Mouse (Mus musculus): ENCODE measurements around the gene Gm20403. TPM values are rescaled to one million over a fixed set of nuclear protein-coding genes. Genes with fewer than 3 reads are reported as not detected.
A peak's percentile ranks its signal among the peaks of the same experiment; 100 is the strongest.
"Not testable (repeated sequence)": the region's sequence is repeated elsewhere in the genome, so short reads cannot be mapped to it uniquely, and the experiment has no call there.

The Gm20403 gene
- polyA plus RNA-seq, 1 experiment from 2014 or later, result not detected

GRCm38 (mm10) chr12:54965532-54966160 lies 20.7 kb downstream of the Gm20403 start:
- Histone ChIP-seq H3K4me2 (no peak overlapping the region), H3K36me3 (peaks cover 71% of the 10 kb centered on the region), H3K4me3 (replicated peaks) (no peak overlapping the region), H3K9ac (no peak overlapping the region), H3K9me3 (replicated peaks) (no peaks in the 10 kb centered on the region), H3K27me3 (no peaks in the 10 kb centered on the region), H3K27ac (no peak overlapping the region), H3K4me1 (replicated peaks) (peaks cover 18% of the 10 kb centered on the region)
- ATAC-seq (ENCODE audit: low read depth) (no peak), DNase-seq (no peak)
- 87% methylated on average over 4 of the region's 4 CpGs for WGBS (ENCODE audit: insufficient replicate concordance)

GRCm38 (mm10) chr12:54959569-54959968 lies 26.8 kb downstream of the Gm20403 start:
- H3K4me1 ChIP-seq (replicated peaks), result peaks cover 32% of the 10 kb centered on the region
- H3K4me3 ChIP-seq (replicated peaks), result no peak overlapping the region
- no peaks in the 10 kb centered on the region for H3K9me3 ChIP-seq (replicated peaks)
- no peak overlapping the region for H3K4me2 ChIP-seq
- no peak for ATAC-seq (ENCODE audit: low read depth)
- peaks cover 51% of the 10 kb centered on the region for H3K36me3 ChIP-seq
- DNase-seq, result no peak
- H3K9ac ChIP-seq, result no peak overlapping the region
- H3K27ac ChIP-seq, result no peak overlapping the region
- 52% methylated on average over 2 of the region's 2 CpGs for WGBS (ENCODE audit: insufficient replicate concordance)
- H3K27me3 ChIP-seq, result no peaks in the 10 kb centered on the region

- no peak overlapping the region for H3K4me3 ChIP-seq (replicated peaks)
- DNase-seq (no peak), ATAC-seq (ENCODE audit: low read depth) (no peak)
- H3K27ac ChIP-seq, result no peak overlapping the region
- H3K27me3 ChIP-seq, result no peaks in the 10 kb centered on the region
- no peak overlapping the region for H3K4me2 ChIP-seq
- no peaks in the 10 kb centered on the region for H3K9me3 ChIP-seq (replicated peaks)
- H3K36me3 ChIP-seq, result peaks cover 51% of the 10 kb centered on the region
- no peak overlapping the region for H3K9ac ChIP-seq
- WGBS (ENCODE audit: insufficient replicate concordance), result 46% methylated on average over 2 of the region's 2 CpGs
- H3K4me1 ChIP-seq (replicated peaks), result peaks cover 32% of the 10 kb centered on the region
Observed at GRCm38 (mm10) chr12:54956974-54957373, 29.4 kb downstream of the Gm20403 start.

- Histone ChIP-seq H3K4me3 (replicated peaks) (no peak overlapping the region), H3K4me1 (replicated peaks) (peaks cover 29% of the 10 kb centered on the region), H3K27ac (no peak overlapping the region), H3K27me3 (no peaks in the 10 kb centered on the region), H3K36me3 (peaks cover 53% of the 10 kb centered on the region), H3K9me3 (replicated peaks) (no peaks in the 10 kb centered on the region), H3K9ac (no peak overlapping the region), H3K4me2 (no peak overlapping the region)
- WGBS (ENCODE audit: insufficient replicate concordance), result 75% methylated on average over 4 of the region's 4 CpGs
- DNase-seq (no peak), ATAC-seq (ENCODE audit: low read depth) (no peak)
Observed at GRCm38 (mm10) chr12:54956457-54956856, 29.9 kb downstream of the Gm20403 start.

- Histone ChIP-seq H3K4me2 (no peak overlapping the region), H3K9ac (no peak overlapping the region), H3K27me3 (no peaks in the 10 kb centered on the region), H3K4me3 (replicated peaks) (no peak overlapping the region), H3K9me3 (replicated peaks) (no peaks in the 10 kb centered on the region), H3K36me3 (peaks cover 61% of the 10 kb centered on the region), H3K4me1 (replicated peaks) (no peaks in the 10 kb centered on the region; the same call in 1 of the 2 replicates), H3K27ac (no peak overlapping the region)
- DNase-seq (no peak), ATAC-seq (ENCODE audit: low read depth) (no peak)
- 89% methylated on average over 6 of the region's 6 CpGs for WGBS (ENCODE audit: insufficient replicate concordance)
Observed at GRCm38 (mm10) chr12:54946116-54946515, 40.2 kb downstream of the Gm20403 start.

GRCm38 (mm10) chr12:54942586-54943157 lies 43.7 kb downstream of the Gm20403 start:
- not testable (repeated sequence) for H3K9ac ChIP-seq; H3K9me3 ChIP-seq (replicated peaks); H3K4me1 ChIP-seq (replicated peaks); H3K4me3 ChIP-seq (replicated peaks); DNase-seq; H3K27me3 ChIP-seq; ATAC-seq (ENCODE audit: low read depth); H3K27ac ChIP-seq; H3K4me2 ChIP-seq
- WGBS (ENCODE audit: insufficient replicate concordance), result 82% methylated on average over 6 of the region's 6 CpGs
- peaks cover 76% of the 10 kb centered on the region for H3K36me3 ChIP-seq

GRCm38 (mm10) chr12:54937581-54938343 lies 48.6 kb downstream of the Gm20403 start:
- not testable (repeated sequence) for H3K27me3 ChIP-seq; H3K9me3 ChIP-seq (replicated peaks); H3K4me2 ChIP-seq; H3K9ac ChIP-seq; H3K27ac ChIP-seq; H3K4me3 ChIP-seq (replicated peaks)
- peaks cover 17% of the 10 kb centered on the region for H3K4me1 ChIP-seq (replicated peaks)
- DNase-seq (peak; percentile 13), ATAC-seq (ENCODE audit: low read depth) (peak; percentile 81)
- H3K36me3 ChIP-seq, result peaks cover 89% of the 10 kb centered on the region
- WGBS (ENCODE audit: insufficient replicate concordance), result 90% methylated on average over 5 of the region's 5 CpGs

Other genes starting within 250 kb of the Gm20403 start
- gene Snx6, start 190.8 kb downstream of the Gm20403 start, polyA plus RNA-seq (2015; fragmentation: Nextera tagmentation; extraction: Ambion mirVana), result 60.1 and 72.8 TPM in 2 replicates
- 37.1 and 44.2 TPM in 2 replicates for gene Cfl2, start 123.7 kb downstream of the Gm20403 start, polyA plus RNA-seq (2015; fragmentation: Nextera tagmentation; extraction: Ambion mirVana)
- gene Baz1a, start 27.8 kb upstream of the Gm20403 start, polyA plus RNA-seq (2015; fragmentation: Nextera tagmentation; extraction: Ambion mirVana), result 32.3 and 38.0 TPM in 2 replicates
- 30.6 and 32.9 TPM in 2 replicates for gene 2700097O09Rik, start 93.6 kb upstream of the Gm20403 start, polyA plus RNA-seq (2015; fragmentation: Nextera tagmentation; extraction: Ambion mirVana)
- gene Srp54a, start 93.7 kb upstream of the Gm20403 start, polyA plus RNA-seq (2015; fragmentation: Nextera tagmentation; extraction: Ambion mirVana), result 94.7 and 121 TPM in 2 replicates
- 12.7 and 13.7 TPM in 2 replicates for gene Fam177a, start 137.9 kb upstream of the Gm20403 start, polyA plus RNA-seq (2015; fragmentation: Nextera tagmentation; extraction: Ambion mirVana)
- gene Srp54b, start 168.6 kb upstream of the Gm20403 start, polyA plus RNA-seq (2015; fragmentation: Nextera tagmentation; extraction: Ambion mirVana), result 35.6 and 39.9 TPM in 2 replicates
- gene 1700047I17Rik2, start 213.1 kb upstream of the Gm20403 start, polyA plus RNA-seq (2015; fragmentation: Nextera tagmentation; extraction: Ambion mirVana), result not detected in 2 replicates
- 40.8 and 57.3 TPM in 2 replicates for gene Srp54c, start 243.6 kb upstream of the Gm20403 start, polyA plus RNA-seq (2015; fragmentation: Nextera tagmentation; extraction: Ambion mirVana)

Data from liver, embryonic 13.5 days (tissue).